Mouse (Mus musculus): ENCODE results near the gene Stmn3. TPM values are rescaled to one million over a fixed set of nuclear protein-coding genes. Genes with fewer than 3 reads are reported as not detected.
A peak's percentile ranks its signal among the peaks of the same experiment; 100 is the strongest.

Gene Stmn3
- 1.2 and 1.8 TPM in 2 replicates for polyA plus RNA-seq (2011; ENCODE audit: insufficient read depth, insufficient read length, low read depth, missing spikeins)

GRCm38 (mm10) chr2:181314080-181314810 is at the start of gene Stmn3:
Gene Stmn3, minus strand, starts transcription at chr2:181314500.
- TF ChIP-seq POLR2A (IDR thresholded peaks at IDR 0.05; ENCODE audit: insufficient read depth, low read length), result no peak
- peak; percentile 17; the same call in 1 of the 2 replicates for TF ChIP-seq EP300 (IDR thresholded peaks at IDR 0.05; ENCODE audit: insufficient read depth, low read depth, low read length)
- no peak for TF ChIP-seq CTCF (IDR thresholded peaks at IDR 0.05; ENCODE audit: low read depth, low read length)
- H3K36me3 ChIP-seq (ENCODE audit: control insufficient read depth, insufficient read depth, low read length, poor library complexity, severe bottlenecking), result no peaks in the 10 kb centered on the region
- H3K4me3 ChIP-seq (ENCODE audit: low read depth, low read length), result peak within 1 kb of the TSS; percentile 82
- no peak within 1 kb of the TSS for H3K27ac ChIP-seq (ENCODE audit: insufficient read depth, low read length)
- peak within 1 kb of the TSS; percentile 39 for H3K9ac ChIP-seq (ENCODE audit: low read depth, poor library complexity, severe bottlenecking)
- H3K9me3 ChIP-seq (replicated peaks; ENCODE audit: control insufficient read depth, insufficient read depth, low read length, poor library complexity, severe bottlenecking), result no peaks in the 10 kb centered on the region
- H3K27me3 ChIP-seq (ENCODE audit: control insufficient read depth, insufficient read depth, low read length, poor library complexity, severe bottlenecking), result no peaks in the 10 kb centered on the region
- H3K4me1 ChIP-seq (ENCODE audit: control insufficient read depth, insufficient read depth, low read length), result peaks cover 3% of the 10 kb centered on the region

- TF ChIP-seq CTCF (IDR thresholded peaks at IDR 0.05; ENCODE audit: low read depth, low read length) (no peak), EP300 (IDR thresholded peaks at IDR 0.05; ENCODE audit: insufficient read depth, low read depth, low read length) (no peak), POLR2A (IDR thresholded peaks at IDR 0.05; ENCODE audit: insufficient read depth, low read length) (no peak)
- Histone ChIP-seq H3K4me1 (ENCODE audit: control insufficient read depth, insufficient read depth, low read length) (no peaks in the 10 kb centered on the region), H3K27ac (ENCODE audit: insufficient read depth, low read length) (no peak overlapping the region), H3K9ac (ENCODE audit: low read depth, poor library complexity, severe bottlenecking) (peak overlapping the region; percentile 93), H3K4me3 (ENCODE audit: low read depth, low read length) (no peak overlapping the region), H3K9me3 (replicated peaks; ENCODE audit: control insufficient read depth, insufficient read depth, low read length, poor library complexity, severe bottlenecking) (no peaks in the 10 kb centered on the region), H3K36me3 (ENCODE audit: control insufficient read depth, insufficient read depth, low read length, poor library complexity, severe bottlenecking) (peaks cover 22% of the 10 kb centered on the region), H3K27me3 (ENCODE audit: control insufficient read depth, insufficient read depth, low read length, poor library complexity, severe bottlenecking) (no peaks in the 10 kb centered on the region)
These were observed 49.6 kb upstream of the Stmn3 start for GRCm38 (mm10) chr2:181363946-181364345.

GRCm38 (mm10) chr2:181356780-181357179 is 42.5 kb upstream of the Stmn3 start:
- H3K4me1 ChIP-seq (ENCODE audit: control insufficient read depth, insufficient read depth, low read length), result no peaks in the 10 kb centered on the region
- H3K27me3 ChIP-seq (ENCODE audit: control insufficient read depth, insufficient read depth, low read length, poor library complexity, severe bottlenecking), result no peaks in the 10 kb centered on the region
- H3K36me3 ChIP-seq (ENCODE audit: control insufficient read depth, insufficient read depth, low read length, poor library complexity, severe bottlenecking), result peaks cover 73% of the 10 kb centered on the region
- peaks cover 3% of the 10 kb centered on the region; the same call in 1 of the 2 replicates for H3K9me3 ChIP-seq (replicated peaks; ENCODE audit: control insufficient read depth, insufficient read depth, low read length, poor library complexity, severe bottlenecking)
- TF ChIP-seq EP300 (IDR thresholded peaks at IDR 0.05; ENCODE audit: insufficient read depth, low read depth, low read length) (no peak), CTCF (IDR thresholded peaks at IDR 0.05; ENCODE audit: low read depth, low read length) (no peak), POLR2A (IDR thresholded peaks at IDR 0.05; ENCODE audit: insufficient read depth, low read length) (no peak)
- H3K9ac ChIP-seq (ENCODE audit: low read depth, poor library complexity, severe bottlenecking), result no peak overlapping the region
- H3K27ac ChIP-seq (ENCODE audit: insufficient read depth, low read length), result no peak overlapping the region
- no peak overlapping the region for H3K4me3 ChIP-seq (ENCODE audit: low read depth, low read length)

GRCm38 (mm10) chr2:181342766-181343165 is 28.5 kb upstream of the Stmn3 start:
- Histone ChIP-seq H3K4me1 (ENCODE audit: control insufficient read depth, insufficient read depth, low read length) (no peaks in the 10 kb centered on the region), H3K9me3 (replicated peaks; ENCODE audit: control insufficient read depth, insufficient read depth, low read length, poor library complexity, severe bottlenecking) (no peaks in the 10 kb centered on the region), H3K27ac (ENCODE audit: insufficient read depth, low read length) (no peak overlapping the region), H3K27me3 (ENCODE audit: control insufficient read depth, insufficient read depth, low read length, poor library complexity, severe bottlenecking) (no peaks in the 10 kb centered on the region), H3K36me3 (ENCODE audit: control insufficient read depth, insufficient read depth, low read length, poor library complexity, severe bottlenecking) (peaks cover 62% of the 10 kb centered on the region), H3K4me3 (ENCODE audit: low read depth, low read length) (no peak overlapping the region), H3K9ac (ENCODE audit: low read depth, poor library complexity, severe bottlenecking) (no peak overlapping the region)
- TF ChIP-seq POLR2A (IDR thresholded peaks at IDR 0.05; ENCODE audit: insufficient read depth, low read length) (no peak), CTCF (IDR thresholded peaks at IDR 0.05; ENCODE audit: low read depth, low read length) (no peak), EP300 (IDR thresholded peaks at IDR 0.05; ENCODE audit: insufficient read depth, low read depth, low read length) (no peak)

GRCm38 (mm10) chr2:181340426-181340825 is 26.1 kb upstream of the Stmn3 start:
- H3K4me3 ChIP-seq (ENCODE audit: low read depth, low read length), result no peak overlapping the region
- H3K36me3 ChIP-seq (ENCODE audit: control insufficient read depth, insufficient read depth, low read length, poor library complexity, severe bottlenecking), result peaks cover 70% of the 10 kb centered on the region
- H3K9ac ChIP-seq (ENCODE audit: low read depth, poor library complexity, severe bottlenecking), result no peak overlapping the region
- H3K9me3 ChIP-seq (replicated peaks; ENCODE audit: control insufficient read depth, insufficient read depth, low read length, poor library complexity, severe bottlenecking), result no peaks in the 10 kb centered on the region
- H3K27ac ChIP-seq (ENCODE audit: insufficient read depth, low read length), result no peak overlapping the region
- TF ChIP-seq POLR2A (IDR thresholded peaks at IDR 0.05; ENCODE audit: insufficient read depth, low read length) (no peak), EP300 (IDR thresholded peaks at IDR 0.05; ENCODE audit: insufficient read depth, low read depth, low read length) (no peak), CTCF (IDR thresholded peaks at IDR 0.05; ENCODE audit: low read depth, low read length) (no peak)
- no peaks in the 10 kb centered on the region for H3K4me1 ChIP-seq (ENCODE audit: control insufficient read depth, insufficient read depth, low read length)
- H3K27me3 ChIP-seq (ENCODE audit: control insufficient read depth, insufficient read depth, low read length, poor library complexity, severe bottlenecking), result no peaks in the 10 kb centered on the region

- Histone ChIP-seq H3K4me1 (ENCODE audit: control insufficient read depth, insufficient read depth, low read length) (no peaks in the 10 kb centered on the region), H3K9me3 (replicated peaks; ENCODE audit: control insufficient read depth, insufficient read depth, low read length, poor library complexity, severe bottlenecking) (no peaks in the 10 kb centered on the region), H3K4me3 (ENCODE audit: low read depth, low read length) (no peak overlapping the region), H3K27me3 (ENCODE audit: control insufficient read depth, insufficient read depth, low read length, poor library complexity, severe bottlenecking) (no peaks in the 10 kb centered on the region), H3K9ac (ENCODE audit: low read depth, poor library complexity, severe bottlenecking) (no peak overlapping the region), H3K27ac (ENCODE audit: insufficient read depth, low read length) (no peak overlapping the region), H3K36me3 (ENCODE audit: control insufficient read depth, insufficient read depth, low read length, poor library complexity, severe bottlenecking) (peaks cover 63% of the 10 kb centered on the region)
- TF ChIP-seq EP300 (IDR thresholded peaks at IDR 0.05; ENCODE audit: insufficient read depth, low read depth, low read length) (no peak), POLR2A (IDR thresholded peaks at IDR 0.05; ENCODE audit: insufficient read depth, low read length) (no peak)
These were observed 19.7 kb upstream of the Stmn3 start for GRCm38 (mm10) chr2:181334023-181334422.
